Mouse (Mus musculus) gastrocnemius, postnatal 4 days (tissue): ENCODE results near the gene Pla2g2d. TPM values are rescaled to one million over a fixed set of nuclear protein-coding genes. Genes with fewer than 3 reads are reported as not detected.
"Not testable (repeated sequence)": the region's sequence is repeated elsewhere in the genome, so short reads cannot be mapped to it uniquely, and the experiment has no call there.

Experiments used
- DNase-seq, 2 experiments: peaks; one replicate each; pipeline ENCODE4 v3.0.0; 2021 to 2022; ENCODE audit warnings: low spot score in 2 of 2, mixed read lengths in 2 of 2
- total RNA-seq, 2 experiments: library from RNA; stranded (reverse); gene quantifications; 2 replicates each; pipeline ENCODE4 v1.2.3; 2021

Pla2g2d gene
- total RNA-seq, 2 experiments from 2014 or later, result not detected

DNA sequence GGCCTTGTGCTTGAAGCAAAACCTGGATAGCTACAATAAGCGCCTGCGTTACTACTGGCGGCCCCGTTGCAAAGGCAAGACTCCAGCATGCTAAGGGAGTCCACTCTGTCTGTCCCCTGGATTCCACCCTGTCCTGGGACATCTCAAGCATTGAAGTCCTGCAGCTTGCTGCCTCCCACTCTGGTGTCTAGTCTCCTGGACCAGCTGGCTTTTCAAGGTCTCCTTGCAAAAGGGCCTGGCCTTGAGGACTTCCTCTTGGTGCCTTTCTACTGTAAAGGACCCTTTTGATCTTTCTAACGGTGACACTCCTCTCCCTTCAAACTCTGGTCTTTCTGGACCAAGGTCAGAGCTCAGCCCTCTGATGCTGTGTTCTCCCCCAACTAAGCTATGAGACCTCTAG, 4.8 kb downstream of the Pla2g2d start:
- DNase-seq, result no peak

DNA sequence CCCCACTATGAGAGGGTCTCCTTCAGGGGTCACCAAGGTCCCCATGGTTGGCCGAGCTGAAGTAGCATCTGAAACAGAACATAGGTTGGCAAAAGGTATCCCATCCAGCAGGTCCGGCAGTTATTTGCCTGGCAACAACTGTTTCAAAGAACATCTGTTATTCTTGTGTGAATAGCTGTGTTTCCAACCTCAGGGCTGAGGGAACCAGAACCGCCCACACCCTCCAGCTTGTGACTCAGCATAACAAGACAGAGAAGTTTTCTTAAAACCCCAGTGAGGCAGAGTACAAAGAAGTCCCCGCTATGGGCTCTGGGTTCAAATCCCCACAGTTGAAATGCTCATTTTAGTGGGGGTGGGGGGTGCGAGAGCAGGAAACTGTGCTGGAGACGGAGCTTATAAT, 6.6 kb downstream of the Pla2g2d start:
- DNase-seq, result no peak

DNA sequence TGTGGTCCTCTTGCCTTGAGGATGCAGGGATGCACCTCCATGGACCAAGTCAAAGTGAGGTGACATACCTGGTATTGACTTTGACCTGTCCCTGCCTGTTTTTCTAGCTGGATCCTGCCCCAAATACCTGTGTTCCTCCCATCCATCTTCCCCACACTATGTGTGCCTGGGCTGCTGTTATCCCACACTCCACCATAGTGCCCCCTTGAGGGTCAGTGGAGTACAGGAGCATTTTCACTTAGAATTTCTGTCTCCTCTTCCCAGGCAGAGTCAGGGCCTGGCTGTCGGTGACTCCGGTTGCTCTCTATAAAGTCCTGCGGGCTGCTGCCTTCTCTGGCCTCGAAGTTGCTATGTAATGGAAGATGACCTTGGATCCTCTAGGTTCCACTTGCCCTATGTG, 10.2 kb downstream of the Pla2g2d start:
- DNase-seq, result no peak

DNA sequence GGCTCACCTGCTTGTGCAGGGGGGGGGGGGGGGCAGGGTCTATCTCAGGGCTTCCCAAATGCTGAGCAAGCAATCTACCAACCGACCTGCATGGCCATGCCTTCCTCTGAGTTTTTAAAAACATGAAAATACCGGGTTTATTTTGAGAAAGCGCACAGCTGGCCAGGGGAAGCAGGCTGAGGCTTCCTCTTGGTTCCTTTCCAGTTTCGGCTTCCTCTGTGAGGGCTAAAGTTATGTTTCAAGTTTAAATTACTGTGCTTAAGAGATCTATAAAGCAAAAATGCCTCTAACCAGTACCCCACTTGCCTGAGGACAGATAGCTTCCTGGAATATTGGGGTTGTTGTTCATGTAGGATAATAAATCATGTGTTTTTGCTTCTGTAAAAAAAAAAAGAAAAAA, 10.6 kb downstream of the Pla2g2d start:
- DNase-seq, result no peak

DNA sequence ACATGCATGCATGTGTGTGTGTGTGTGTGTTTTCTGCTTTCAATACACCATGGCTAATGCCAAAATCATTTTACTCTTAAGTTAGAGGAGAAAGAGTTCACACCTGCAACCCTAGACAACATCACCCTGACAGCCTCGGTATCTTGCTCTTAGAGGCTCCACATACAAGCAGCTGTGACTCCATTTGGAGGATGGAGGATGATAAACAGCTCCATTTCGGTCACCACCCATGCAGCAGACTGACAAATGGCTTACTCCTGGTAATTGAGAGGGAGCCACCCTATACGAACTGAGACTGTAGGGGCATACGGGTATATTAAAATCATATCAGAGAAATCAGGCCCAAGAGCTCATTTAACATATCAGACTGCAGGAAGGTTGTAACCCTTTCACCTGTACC, 12.8 kb downstream of the Pla2g2d start:
- no peak for DNase-seq

DNA sequence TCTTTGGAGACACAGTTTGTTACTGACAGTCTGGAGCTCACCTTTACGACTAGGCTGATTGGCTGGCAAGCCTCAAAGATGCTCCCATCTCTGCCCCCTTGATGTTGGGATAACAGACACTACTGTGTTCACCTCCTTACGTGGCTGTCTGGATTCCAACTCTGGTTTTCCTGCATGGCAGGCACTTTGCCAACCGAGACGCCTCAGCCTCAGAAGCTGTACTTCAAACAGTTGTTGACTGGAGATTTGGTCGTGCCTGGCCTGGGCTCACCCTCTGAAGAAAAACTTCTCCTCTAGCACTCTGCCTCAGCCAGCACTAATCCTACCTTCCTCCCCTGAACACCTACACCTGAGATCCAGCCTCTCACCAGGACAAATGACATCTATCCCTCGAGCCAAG, 15.9 kb downstream of the Pla2g2d start:
- no peak for DNase-seq

DNA sequence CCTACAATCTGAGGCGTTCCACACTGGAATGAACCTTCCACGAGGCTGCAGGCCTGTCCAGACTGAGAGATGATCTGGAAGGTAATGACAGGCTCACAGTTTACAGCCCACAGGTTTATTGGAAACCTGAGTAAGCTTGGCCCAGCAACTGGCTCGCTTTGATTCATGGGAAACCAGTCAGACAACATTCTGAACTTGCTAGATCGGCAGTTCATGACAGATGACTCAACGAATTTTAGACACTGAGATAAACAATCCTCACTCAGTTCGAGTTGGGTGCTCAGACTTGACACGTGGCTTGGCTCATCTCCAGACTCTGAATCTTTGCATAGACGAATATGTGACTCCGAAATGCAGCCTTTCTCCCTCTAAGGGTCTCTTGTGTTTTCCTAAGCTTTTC, 17.1 kb downstream of the Pla2g2d start:
- no peak for DNase-seq

DNA sequence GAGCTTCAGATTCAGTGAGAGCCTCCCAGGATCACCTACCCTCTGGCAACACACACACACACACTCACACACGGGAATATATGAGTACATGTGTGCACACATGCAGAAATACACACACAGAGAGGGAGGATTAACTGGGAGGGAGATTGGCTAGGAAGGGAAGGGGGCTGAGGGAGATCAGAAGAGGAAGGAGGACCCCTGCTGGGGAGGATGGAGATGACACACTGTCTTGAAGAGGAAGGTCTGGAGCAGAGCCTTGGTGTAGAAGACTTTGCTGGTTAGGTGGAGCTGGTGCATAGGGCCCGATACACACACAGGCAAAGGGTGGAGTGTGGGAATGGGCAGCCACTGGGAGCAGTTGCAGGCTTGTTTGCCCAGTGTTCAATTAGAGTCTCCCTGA, 17.7 kb downstream of the Pla2g2d start:
- DNase-seq, result peak in 1 of 2 experiments; percentile 44

DNA sequence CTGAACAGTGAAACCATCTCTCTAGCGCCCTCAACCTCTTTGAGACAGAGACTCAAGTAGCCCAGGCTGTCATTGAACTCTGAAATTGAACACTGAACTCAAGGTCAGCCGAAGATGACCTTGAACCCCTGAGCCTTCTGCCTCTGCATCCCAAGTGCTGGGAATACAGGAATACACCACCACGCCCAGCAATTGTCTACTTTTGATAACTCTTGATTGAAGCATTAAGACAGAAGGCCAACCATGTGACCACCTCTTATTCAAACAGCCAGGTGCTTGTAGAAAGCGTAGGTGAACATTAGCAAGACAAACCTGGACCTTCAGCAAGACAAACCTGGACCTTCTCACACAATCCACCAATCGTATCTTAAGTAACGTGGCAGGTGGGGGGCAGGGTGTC, 18.8 kb downstream of the Pla2g2d start:
- no peak for DNase-seq

DNA sequence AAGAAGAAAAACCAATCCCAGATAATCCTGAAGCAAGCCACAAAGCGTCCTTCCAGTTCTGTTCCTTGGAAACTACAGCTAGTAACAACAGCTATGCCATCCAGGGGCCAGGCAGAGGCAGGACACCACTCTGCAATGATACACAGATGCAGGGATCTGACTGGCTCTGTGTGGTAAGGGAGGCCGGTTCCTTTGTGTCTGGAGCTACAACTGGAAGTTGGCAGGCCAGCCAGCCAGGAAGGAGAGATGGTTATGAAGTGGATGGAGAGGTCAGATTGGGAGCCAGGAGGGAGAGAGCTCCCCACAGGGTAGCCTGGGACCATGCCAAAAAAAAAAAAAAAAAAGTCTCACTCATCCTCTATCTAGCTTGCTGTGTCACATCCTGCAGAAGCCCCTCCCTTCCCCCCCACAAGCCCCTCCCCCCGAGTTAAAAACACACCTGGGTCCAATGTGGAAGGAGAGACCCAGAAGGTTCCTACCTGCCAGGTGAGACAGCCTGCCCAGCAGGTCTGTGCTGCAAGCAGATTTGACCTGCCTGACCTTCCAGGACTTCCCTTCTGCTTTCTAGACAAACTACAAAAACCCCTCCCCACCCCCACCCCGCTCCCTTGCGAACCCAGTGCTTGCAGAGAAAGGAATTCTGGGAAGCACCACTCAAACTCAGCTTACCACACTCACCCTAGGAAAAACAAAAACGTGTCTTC, 21.1 kb downstream of the Pla2g2d start:
- DNase-seq, result no peak

DNA sequence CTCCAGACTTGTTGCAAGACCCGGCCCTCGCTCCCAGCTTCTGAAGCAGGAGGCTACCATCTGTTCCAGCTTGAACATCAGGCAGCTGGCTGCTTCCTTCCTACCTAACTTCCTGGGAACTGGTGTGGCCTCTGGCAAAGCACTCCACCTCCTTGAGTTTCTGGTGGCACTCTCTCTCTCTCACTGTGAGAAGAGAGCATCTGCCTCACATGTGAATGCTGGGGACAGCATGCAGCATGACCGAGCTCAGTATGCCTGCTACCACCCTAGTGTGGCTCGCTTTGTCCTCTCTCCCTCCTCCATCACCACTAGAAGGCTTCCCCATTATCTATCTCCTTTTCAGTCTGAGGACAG, 21.7 kb downstream of the Pla2g2d start:
- no peak for DNase-seq

DNA sequence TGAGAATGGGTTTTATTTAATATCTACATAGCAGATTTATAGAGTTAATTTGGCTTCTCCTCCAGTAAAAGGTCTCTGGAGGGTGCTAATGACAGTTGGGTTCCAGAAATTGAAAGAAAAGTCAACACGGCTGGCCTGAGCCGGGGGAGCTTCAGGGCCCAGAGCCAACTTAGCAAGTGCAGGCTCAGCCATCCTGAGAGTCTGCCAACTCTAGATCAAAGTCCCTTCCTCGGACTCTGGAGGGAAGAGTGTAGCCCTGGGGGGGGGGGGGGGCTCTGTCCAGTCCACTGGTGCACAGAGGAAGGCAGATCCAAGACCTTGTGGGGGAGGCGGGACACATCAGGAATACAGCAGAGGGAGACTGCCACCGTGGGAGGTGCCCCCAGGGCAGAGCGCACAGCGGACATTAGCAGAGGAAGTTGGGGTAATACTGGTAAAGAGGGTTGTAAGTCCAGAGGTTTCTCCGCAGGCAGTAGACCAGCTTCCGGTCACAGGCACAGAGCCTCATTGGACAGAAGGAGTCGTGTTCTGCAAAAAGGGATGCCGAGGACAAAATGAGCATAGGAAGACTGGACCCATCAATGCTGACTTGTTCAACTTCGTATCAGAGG, 24.7 kb downstream of the Pla2g2d start:
- peak in 1 of 2 experiments; percentile 37 for DNase-seq

DNA sequence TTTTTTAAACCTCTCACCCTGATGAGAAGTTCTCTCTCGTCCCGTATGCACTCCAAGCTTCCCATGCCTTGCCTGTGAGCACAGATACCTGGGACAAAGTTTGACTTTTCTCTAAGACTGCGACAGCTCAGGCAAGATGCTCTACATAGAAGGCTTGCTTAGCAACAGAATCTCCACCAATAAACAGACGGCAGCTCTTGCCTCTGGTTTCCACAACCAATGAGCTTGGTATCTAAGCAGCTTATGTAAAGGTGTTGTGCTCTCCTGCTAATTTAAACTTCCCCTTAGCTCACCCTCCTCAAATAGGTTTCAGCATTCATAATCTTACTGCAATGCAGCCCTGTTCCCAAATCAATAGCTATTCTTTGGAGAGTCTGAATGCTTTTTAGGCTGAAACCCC, 26.1 kb downstream of the Pla2g2d start:
- no peak for DNase-seq

DNA sequence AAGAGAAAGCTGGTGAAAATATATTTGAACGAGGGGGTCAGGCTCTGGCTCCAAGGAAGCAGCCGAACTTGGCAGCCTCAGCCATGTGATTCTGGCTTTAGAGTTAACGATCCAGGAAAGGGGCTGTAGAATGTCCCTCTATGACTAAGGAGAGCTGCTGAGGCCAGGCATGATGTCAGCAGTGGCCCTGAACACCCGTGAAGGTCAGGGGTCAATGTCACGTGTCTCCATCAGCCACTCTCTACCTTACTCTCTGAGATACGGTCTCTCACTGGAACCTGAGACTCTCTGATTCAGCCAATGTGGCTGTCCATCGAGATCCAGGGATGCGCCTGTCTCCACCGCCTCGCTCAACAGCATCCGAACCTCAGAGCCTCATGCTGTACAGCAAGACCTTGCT, 27.4 kb downstream of the Pla2g2d start:
- no peak for DNase-seq

DNA sequence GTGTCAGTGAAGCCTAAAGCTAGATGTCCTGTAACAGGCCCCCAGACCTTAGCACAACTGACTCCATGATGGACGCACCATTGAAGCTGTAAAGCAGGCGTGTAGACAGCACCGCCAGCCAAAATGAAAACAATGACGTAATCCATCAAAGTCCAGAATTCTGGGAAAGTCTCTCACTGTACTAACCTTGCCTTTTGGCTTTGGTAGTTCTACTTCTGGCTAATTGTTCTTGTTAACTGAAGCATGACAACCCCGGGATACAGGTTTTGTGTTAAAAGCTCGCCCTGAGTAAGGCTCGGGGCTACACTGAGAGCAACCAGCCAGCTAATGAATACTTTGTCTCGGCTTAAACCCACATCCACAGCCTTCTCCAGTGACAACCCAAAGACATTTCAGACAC, 29.7 kb downstream of the Pla2g2d start:
- no peak for DNase-seq

DNA sequence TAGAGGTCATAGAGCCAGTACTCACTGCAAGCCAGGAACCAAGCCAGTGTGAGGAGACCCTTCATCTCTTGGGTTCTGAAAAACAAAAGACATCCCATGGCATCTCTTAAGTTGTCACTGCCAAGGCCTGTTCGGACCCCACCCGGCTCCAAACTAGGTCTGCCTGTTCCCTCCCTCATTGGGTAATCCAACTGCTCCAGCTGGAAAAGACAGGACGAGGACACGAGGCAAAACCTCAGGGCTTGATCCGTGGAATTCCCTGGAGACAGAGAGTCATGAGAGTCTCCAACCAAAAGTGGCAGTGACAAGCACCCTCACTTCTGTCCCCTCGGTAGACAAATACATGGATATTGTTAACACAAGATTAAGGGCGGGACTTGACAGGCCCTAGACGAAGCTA, 30.6 kb downstream of the Pla2g2d start:
- DNase-seq, result no peak

DNA sequence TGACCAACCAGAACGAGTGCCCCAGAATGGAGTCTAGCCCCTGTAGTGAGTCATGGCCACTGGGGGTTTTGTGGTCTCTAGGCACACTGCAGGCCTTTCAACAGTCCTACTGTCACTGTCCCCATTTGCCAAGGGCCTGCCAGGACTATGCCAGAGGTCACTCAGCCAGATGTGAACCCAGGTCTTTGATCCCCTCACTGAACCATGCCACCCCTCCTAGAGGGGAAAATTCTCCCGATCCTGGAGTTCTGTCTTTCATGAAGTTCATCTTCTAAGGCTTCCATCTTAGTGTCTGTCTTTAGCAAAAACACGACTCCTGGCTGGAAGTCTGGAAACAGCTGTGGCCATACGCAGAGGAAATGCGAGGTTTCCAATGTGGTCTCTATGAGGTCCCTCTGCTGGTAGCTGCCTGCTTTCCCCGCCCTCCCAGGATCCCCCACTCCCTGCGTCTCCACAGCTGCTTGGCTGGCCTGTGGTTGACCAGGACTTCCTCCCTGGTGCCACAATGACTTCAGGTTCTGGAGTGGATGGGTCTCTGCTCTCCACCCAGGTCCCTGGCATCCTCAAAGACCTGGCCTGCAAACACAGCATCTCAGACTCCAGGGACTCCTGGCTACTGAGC, 31.5 kb downstream of the Pla2g2d start:
- DNase-seq, result no peak

DNA sequence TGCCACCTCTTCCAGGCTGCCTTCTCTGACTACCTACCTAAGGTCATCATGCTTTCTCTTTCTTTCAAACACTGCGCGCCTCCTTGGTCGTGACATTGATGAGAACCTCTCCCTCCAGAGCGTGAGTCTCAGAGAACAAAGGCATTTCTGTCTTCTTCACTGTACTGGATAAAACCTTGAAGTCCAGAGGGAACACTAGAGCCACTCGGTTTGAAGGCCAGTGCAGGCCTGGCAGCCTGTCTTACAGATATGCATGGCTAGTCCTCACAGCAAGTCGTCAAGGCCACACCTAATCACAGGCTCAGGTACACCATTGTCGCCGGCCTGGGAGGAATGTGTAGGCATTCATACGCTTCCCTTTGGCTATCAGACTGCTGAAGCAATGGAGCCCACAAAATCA, 40.6 kb downstream of the Pla2g2d start:
- DNase-seq, result no peak

DNA sequence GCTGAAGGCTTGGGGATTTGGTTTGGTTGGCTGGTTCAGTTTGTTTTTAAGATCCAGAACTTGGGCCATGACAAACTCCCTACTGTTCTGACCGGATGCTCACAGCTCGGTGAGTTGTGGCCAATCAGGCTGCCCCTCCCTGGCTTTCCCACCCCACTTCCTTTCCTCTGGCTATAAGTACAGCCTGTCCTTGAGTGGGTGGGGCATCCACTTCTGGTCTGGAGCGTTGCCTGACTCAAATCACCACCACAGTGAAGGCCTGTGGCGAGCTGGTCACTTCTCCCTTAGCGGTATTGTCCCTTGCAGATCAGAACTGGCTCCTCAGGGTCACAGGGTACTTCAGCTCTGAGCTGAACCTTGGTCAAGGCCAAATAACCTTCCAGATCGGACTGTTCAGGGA, 42.2 kb downstream of the Pla2g2d start:
- DNase-seq, result no peak

DNA sequence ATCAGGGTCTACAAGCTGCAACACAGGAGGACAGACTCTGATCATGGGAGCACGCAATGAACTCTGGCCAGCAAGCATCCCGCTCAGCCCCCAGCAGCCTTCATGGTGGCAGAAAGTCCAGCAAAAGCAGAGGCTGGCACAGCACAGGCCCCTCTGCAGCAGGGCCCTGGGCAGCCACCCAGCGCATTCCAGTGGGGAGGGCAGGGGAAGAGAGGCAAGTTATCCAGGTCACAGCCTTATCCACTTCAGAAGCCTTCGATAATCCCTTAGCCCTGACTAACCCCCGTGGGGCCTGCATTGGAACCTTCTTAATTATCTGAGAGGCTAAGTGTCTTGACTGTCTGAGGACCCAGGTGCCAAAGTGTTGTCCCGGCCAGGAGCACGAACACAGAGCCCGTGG, 43.6 kb downstream of the Pla2g2d start:
- peak in 1 of 2 experiments; percentile 65 for DNase-seq

DNA sequence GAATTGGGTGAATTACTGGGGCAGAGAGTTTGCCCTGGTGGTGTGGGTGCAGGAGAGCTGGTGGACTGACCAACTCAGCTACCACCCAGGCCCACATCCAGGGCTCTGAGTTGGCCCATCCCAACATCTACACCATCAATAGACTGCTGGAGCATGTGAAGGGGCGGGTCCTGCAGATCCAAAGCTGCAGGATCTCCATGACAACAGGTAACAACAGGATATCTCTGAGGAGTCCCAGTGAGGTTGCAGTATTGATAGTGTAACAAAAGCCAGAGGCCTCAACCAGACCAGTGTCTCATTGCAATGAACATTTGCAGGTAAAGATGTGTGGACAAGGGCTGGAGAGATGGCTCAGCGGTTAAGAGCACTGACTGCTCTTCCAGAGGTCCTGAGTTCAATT, 45.5 kb downstream of the Pla2g2d start:
- DNase-seq, result no peak

DNA sequence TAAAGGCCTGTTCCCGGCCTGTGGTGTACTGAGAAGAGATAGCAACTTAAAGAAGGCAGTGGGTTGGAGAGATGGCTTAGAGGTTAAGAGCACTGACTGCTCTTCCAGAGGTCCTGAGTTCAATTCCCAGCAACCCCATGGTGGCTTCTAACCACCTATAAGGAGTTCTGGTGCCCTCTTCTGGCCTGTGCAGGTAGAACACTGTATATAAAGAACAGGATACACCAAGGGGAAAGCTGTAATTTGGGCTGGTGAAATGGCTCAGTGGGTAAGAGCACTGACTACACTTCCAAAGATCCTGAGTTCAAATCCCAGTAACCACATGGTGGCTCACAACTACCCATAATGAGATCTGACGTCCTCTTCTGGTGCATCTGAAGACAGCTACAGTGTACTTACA, 48.6 kb downstream of the Pla2g2d start:
- DNase-seq, result not testable (repeated sequence)

DNA sequence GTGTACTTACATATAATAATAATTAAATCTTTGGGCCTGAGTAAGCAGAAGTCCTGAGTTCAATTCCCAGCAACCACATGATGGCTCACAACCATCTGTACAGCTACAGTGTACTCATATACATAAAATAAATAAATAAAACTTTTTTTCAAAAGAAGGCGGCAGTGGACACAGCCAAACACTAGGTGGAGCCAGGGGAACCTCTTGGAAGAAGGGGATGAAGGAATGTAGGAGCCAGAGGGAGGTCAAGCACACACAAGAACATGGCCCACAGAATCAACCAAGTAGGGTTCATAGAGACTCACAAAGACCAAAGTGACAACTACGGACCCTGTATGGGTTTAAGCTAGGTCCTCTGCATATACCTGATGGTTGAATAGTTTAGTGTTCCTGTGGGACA, 49.1 kb downstream of the Pla2g2d start:
- no peak for DNase-seq
